Mouse (Mus musculus): Measurements from ENCODE around the gene Cpeb2. TPM values are rescaled to one million over a fixed set of nuclear protein-coding genes. Genes with fewer than 3 reads are reported as not detected.
A peak's percentile ranks its signal among the peaks of the same experiment; 100 is the strongest.

The Cpeb2 gene
- polyA plus RNA-seq (2016; fragmentation: Nextera tagmentation; extraction: Ambion mirVana), result 6.1 and 6.2 TPM in 2 replicates

DNA sequence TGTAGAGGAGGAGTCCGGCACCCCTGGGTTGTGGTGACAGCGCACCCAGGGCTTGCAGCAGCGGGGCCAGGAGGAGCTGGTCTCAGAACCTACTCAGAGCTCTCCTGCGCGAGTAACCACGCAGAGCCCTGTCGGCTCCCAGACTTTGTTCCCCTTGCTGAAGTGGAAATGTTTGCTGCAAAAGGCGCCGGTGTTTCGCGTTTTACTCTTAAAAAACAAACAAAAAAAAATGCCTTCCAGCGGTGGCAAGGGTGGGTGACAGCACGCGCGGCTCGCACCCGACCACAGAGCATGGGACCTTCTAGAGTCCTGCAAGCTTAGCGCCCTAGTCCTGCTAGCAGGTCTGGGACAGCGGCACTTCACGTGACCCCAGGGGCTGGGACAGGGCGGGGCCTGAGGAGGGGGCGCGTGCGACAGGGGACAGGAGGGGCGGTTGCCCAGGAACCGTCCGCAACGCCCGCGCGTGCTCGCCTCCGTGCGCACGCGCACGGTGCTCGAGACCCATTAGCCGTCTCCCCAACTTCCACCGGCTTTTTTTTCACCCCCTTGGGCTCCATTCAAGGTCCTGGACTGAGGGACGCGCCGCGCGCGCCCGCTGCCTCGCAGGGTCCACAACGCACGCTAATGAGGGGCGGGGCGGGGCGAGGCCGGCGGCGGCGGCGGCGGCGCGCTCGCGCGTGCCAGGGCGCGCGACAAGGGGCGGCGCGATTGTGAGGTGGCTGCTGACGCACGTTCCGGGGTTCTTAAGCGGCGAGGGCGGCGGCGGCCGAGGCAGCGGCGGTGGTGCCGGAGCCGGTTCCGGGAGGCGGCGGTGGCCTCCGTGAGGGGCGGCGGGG lies at the start of gene Cpeb2:
TSS of gene Cpeb2 (plus strand) at position 691 of the 836 bp plus-strand sequence.
- H3K36me3 ChIP-seq (replicated peaks), result no peaks in the 10 kb centered on the region
- H3K9ac ChIP-seq, result peak within 1 kb of the TSS; percentile 89
- H3K4me2 ChIP-seq, result peak within 1 kb of the TSS; percentile 92
- ATAC-seq (ENCODE audit: low FRiP score), result peak; percentile 90
- H3K4me3 ChIP-seq (replicated peaks), result peak within 1 kb of the TSS; percentile 90
- H3K27ac ChIP-seq, result peak within 1 kb of the TSS; percentile 97
- H3K9me3 ChIP-seq, result no peaks in the 10 kb centered on the region
- peaks cover 6% of the 10 kb centered on the region for H3K4me1 ChIP-seq
- H3K27me3 ChIP-seq, result peaks cover 10% of the 10 kb centered on the region
- WGBS, result under 1% methylated on average over 66 of the region's 89 CpGs

- H3K36me3 ChIP-seq (replicated peaks), result no peaks in the 10 kb centered on the region
- no peak overlapping the region for H3K4me2 ChIP-seq
- no peaks in the 10 kb centered on the region for H3K9me3 ChIP-seq
- ATAC-seq (ENCODE audit: low FRiP score), result no peak
- H3K4me3 ChIP-seq (replicated peaks), result no peak overlapping the region
- H3K27ac ChIP-seq, result no peak overlapping the region
- no peaks in the 10 kb centered on the region for H3K27me3 ChIP-seq
- H3K4me1 ChIP-seq, result no peaks in the 10 kb centered on the region
- H3K9ac ChIP-seq, result no peak overlapping the region
Observed at GRCm38 (mm10) chr5:43183556-43183955, 49.4 kb upstream of the Cpeb2 start.

- WGBS, result 65% methylated on average over 3 of the region's 3 CpGs
- no peak for ATAC-seq (ENCODE audit: low FRiP score)
Observed at GRCm38 (mm10) chr5:43184834-43185233, 48.1 kb upstream of the Cpeb2 start.

DNA sequence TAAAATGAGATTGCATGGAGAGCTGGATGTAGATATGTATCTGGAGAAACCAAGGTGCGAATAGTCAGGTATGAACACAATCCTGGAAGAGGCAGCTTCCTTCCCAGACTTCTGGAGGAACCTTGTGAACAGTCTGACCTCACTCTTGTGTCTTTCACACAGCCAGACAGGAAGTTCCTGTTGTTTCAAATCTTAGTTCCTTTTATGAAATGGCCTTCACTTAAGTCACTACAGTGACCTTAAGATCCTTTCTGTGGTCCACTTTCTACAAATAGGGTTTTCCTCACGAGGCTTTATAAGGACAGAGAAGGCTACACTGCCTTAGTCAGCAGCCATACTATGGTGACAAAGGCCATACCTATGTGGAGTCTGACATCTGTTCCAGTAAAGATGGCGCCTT lies 47.5 kb upstream of the Cpeb2 start:
- H3K9me3 ChIP-seq, result no peaks in the 10 kb centered on the region
- no peaks in the 10 kb centered on the region for H3K4me1 ChIP-seq
- no peak overlapping the region for H3K4me3 ChIP-seq (replicated peaks)
- no peak overlapping the region for H3K27ac ChIP-seq
- no peak overlapping the region for H3K4me2 ChIP-seq
- WGBS, result 83% methylated on average over 3 of the region's 3 CpGs
- ATAC-seq (ENCODE audit: low FRiP score), result no peak
- no peak overlapping the region for H3K9ac ChIP-seq
- no peaks in the 10 kb centered on the region for H3K27me3 ChIP-seq
- no peaks in the 10 kb centered on the region for H3K36me3 ChIP-seq (replicated peaks)

More at GRCm38 (mm10) chr5:43184834-43185233, 48.1 kb upstream of the Cpeb2 start:
- Histone ChIP-seq H3K9ac (no peak overlapping the region), H3K27ac (no peak overlapping the region), H3K27me3 (no peaks in the 10 kb centered on the region), H3K4me3 (replicated peaks) (no peak overlapping the region), H3K4me1 (no peaks in the 10 kb centered on the region), H3K9me3 (no peaks in the 10 kb centered on the region), H3K36me3 (replicated peaks) (no peaks in the 10 kb centered on the region), H3K4me2 (no peak overlapping the region)

- Histone ChIP-seq H3K36me3 (replicated peaks) (no peaks in the 10 kb centered on the region), H3K4me3 (replicated peaks) (no peak overlapping the region), H3K4me2 (no peak overlapping the region), H3K4me1 (no peaks in the 10 kb centered on the region), H3K27me3 (no peaks in the 10 kb centered on the region; the same call in 1 of the 2 replicates), H3K27ac (no peak overlapping the region), H3K9ac (no peak overlapping the region), H3K9me3 (no peaks in the 10 kb centered on the region)
- ATAC-seq (ENCODE audit: low FRiP score), result no peak
- WGBS, result 83% methylated on average over 4 of the region's 4 CpGs
Observed at GRCm38 (mm10) chr5:43200686-43201085, 32.3 kb upstream of the Cpeb2 start.

DNA sequence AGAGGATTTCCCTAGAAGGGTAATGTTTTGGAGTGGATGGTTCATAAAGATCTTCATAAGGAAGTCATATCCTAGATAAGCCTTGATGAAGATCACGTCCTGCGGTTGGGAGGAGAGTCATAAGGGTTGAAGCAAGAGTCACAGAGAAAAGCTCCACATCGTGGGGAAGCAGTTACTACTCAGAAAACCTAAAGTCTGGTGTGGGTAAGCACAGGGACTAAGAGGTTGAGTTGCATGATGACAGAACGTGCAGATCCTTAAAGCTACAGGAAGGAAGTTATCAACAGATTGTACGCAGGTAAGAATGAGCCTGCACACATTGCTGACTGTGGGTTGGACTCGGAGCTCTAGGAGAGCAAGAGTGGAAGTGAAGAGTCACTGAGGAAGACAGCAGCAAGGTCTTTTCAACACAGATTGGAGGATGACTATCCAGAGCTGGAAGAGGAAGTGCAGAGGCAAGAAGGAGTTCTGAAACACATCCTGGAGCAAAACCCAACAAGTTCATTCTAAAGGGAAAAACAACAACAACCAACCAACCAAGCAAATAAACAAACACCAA lies 26.4 kb upstream of the Cpeb2 start:
- H3K27me3 ChIP-seq, result no peaks in the 10 kb centered on the region
- no peaks in the 10 kb centered on the region for H3K9me3 ChIP-seq
- no peak for ATAC-seq (ENCODE audit: low FRiP score)
- H3K4me2 ChIP-seq, result no peak overlapping the region
- H3K36me3 ChIP-seq (replicated peaks), result no peaks in the 10 kb centered on the region
- no peak overlapping the region for H3K4me3 ChIP-seq (replicated peaks)
- WGBS, result 90% methylated on average over 6 of the region's 6 CpGs
- no peak overlapping the region for H3K27ac ChIP-seq
- H3K4me1 ChIP-seq, result no peaks in the 10 kb centered on the region
- H3K9ac ChIP-seq, result no peak overlapping the region

- Histone ChIP-seq H3K4me2 (no peak overlapping the region), H3K27me3 (no peaks in the 10 kb centered on the region), H3K36me3 (replicated peaks) (no peaks in the 10 kb centered on the region), H3K4me3 (replicated peaks) (no peak overlapping the region), H3K9ac (no peak overlapping the region), H3K4me1 (no peaks in the 10 kb centered on the region), H3K27ac (no peak overlapping the region), H3K9me3 (no peaks in the 10 kb centered on the region)
- 53% methylated on average over 4 of the region's 4 CpGs for WGBS
- ATAC-seq (ENCODE audit: low FRiP score), result no peak
Observed at GRCm38 (mm10) chr5:43217468-43217867, 15.5 kb upstream of the Cpeb2 start.

DNA sequence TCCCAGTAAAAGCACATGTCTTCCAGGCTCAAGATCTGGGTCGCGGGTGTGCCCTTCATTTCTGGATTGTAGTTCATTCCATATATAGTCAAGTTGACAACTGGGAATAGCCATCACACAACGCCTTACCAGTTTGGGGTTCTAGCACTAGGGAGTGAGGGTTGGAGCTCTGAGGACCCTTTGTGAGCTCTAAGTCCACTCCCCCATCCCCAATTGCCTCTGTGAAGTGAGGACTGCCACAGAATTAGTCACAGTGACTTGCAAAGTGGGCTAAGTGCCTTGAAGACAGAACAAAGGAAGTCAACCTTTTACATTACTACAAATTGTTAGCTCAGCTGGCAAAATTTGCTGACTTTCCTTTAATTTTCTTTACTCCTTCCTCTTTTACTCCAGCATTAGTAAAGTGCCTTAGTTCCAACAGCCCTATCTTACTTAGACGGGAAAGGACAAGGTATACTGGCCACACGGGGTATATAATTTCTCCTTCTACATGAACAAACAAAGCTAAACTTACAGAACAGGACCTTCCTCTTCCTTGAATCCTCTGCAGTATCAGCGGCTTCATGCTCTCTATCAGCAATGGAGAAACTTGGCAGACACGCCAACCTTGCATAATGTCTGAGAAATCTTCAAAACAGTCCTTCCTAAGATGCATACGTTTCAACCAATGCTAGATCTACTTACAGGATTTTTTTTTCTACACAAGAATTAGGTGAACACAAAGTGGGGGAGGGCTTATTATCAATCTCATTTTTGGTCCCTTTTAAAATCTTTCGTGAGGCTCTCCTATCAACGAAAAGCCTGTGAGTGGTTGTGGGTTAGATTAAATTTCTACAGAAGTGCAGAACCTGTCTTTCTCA lies 14.8 kb upstream of the Cpeb2 start:
- Histone ChIP-seq H3K27me3 (no peaks in the 10 kb centered on the region), H3K36me3 (replicated peaks) (no peaks in the 10 kb centered on the region), H3K27ac (no peak overlapping the region), H3K9ac (no peak overlapping the region), H3K4me3 (replicated peaks) (no peak overlapping the region), H3K4me2 (no peak overlapping the region), H3K9me3 (no peaks in the 10 kb centered on the region), H3K4me1 (no peaks in the 10 kb centered on the region)
- ATAC-seq (ENCODE audit: low FRiP score), result no peak
- 81% methylated on average over 10 of the region's 10 CpGs for WGBS

DNA sequence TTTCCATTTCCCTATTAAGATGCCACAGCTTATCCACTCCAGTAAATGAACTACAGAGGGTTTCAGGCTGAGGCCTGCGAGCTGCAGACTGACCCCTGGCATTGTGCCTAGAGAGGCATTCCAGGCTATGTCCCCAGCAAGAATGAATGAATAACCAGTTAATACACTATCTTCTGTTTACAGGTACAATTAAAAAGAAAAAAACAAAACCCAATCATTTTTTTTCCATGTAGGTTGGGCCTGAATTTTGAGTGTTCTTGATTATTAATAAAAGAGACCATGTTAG lies 14.2 kb upstream of the Cpeb2 start:
- Histone ChIP-seq H3K27ac (no peak overlapping the region), H3K4me2 (no peak overlapping the region), H3K27me3 (no peaks in the 10 kb centered on the region), H3K4me3 (replicated peaks) (no peak overlapping the region), H3K9ac (no peak overlapping the region), H3K36me3 (replicated peaks) (no peaks in the 10 kb centered on the region), H3K9me3 (no peaks in the 10 kb centered on the region), H3K4me1 (no peaks in the 10 kb centered on the region)
- 24% methylated on average over 1 of the region's 1 CpGs for WGBS
- ATAC-seq (ENCODE audit: low FRiP score), result no peak

DNA sequence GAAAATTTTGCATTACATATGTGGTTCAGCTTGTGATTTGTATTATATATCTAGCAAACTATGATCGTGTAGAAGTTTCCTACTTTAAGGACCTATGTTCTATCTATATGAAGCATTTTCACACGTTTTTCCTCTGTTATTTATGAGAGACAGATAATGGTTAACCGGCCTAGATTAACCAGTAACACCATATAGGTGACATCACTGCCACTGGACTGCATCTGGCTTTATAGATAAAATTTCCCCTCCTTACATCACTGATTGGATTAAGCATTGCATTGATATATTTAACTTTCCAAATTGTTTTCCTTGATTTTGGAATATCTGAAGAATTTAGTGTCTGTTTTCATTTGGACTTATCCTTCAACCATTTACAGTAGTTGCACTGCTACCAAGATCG lies 9.6 kb upstream of the Cpeb2 start:
- Histone ChIP-seq H3K4me3 (replicated peaks) (no peak overlapping the region), H3K27me3 (no peaks in the 10 kb centered on the region), H3K27ac (no peak overlapping the region), H3K4me1 (no peaks in the 10 kb centered on the region), H3K4me2 (no peak overlapping the region), H3K36me3 (replicated peaks) (no peaks in the 10 kb centered on the region), H3K9ac (no peak overlapping the region), H3K9me3 (no peaks in the 10 kb centered on the region)
- 79% methylated on average over 4 of the region's 4 CpGs for whole genome bisulfite sequencing
- no peak for ATAC-seq (ENCODE audit: low FRiP score)

GRCm38 (mm10) chr5:43224245-43224644 lies 8.7 kb upstream of the Cpeb2 start:
- no peak overlapping the region for H3K4me3 ChIP-seq (replicated peaks)
- no peaks in the 10 kb centered on the region for H3K9me3 ChIP-seq
- H3K9ac ChIP-seq, result no peak overlapping the region
- ATAC-seq (ENCODE audit: low FRiP score), result no peak
- no peaks in the 10 kb centered on the region for H3K27me3 ChIP-seq
- 82% methylated on average over 3 of the region's 3 CpGs for WGBS
- no peak overlapping the region for H3K4me2 ChIP-seq
- H3K36me3 ChIP-seq (replicated peaks), result no peaks in the 10 kb centered on the region
- no peak overlapping the region for H3K27ac ChIP-seq
- no peaks in the 10 kb centered on the region for H3K4me1 ChIP-seq

- no peaks in the 10 kb centered on the region for H3K36me3 ChIP-seq (replicated peaks)
- no peak overlapping the region for H3K4me3 ChIP-seq (replicated peaks)
- H3K27ac ChIP-seq, result no peak overlapping the region
- no peaks in the 10 kb centered on the region for H3K9me3 ChIP-seq
- H3K27me3 ChIP-seq, result peaks cover 9% of the 10 kb centered on the region
- ATAC-seq (ENCODE audit: low FRiP score), result no peak
- H3K9ac ChIP-seq, result no peak overlapping the region
- no peaks in the 10 kb centered on the region for H3K4me1 ChIP-seq
- no peak overlapping the region for H3K4me2 ChIP-seq
Observed at GRCm38 (mm10) chr5:43226160-43226559, 6.8 kb upstream of the Cpeb2 start.

Data from forebrain, embryonic 12.5 days (tissue).